Mouse (Mus musculus) thymus, postnatal 4 days (tissue): ENCODE measurements at regions not wholly inside any gene's neighbourhood (a gene's known extent, or its start where the extent isn't known, plus 50 kb on each side); places are given as distances from the start of the nearest gene placed in this dataset.
A peak's percentile ranks its signal among the peaks of the same experiment; 100 is the strongest.
"Not testable (repeated sequence)": the region's sequence is repeated elsewhere in the genome, so short reads cannot be mapped to it uniquely, and the experiment has no call there.

Source experiments
- DNase-seq: peaks from one replicate; pipeline ENCODE4 v3.0.0; 2021

- no peak for DNase-seq
Observed at GRCm38 (mm10) chr3:9132104-9132751, 477.7 kb downstream of the Zfp704 start.

GRCm38 (mm10) chr3:9131366-9131765, 478.5 kb downstream of the Zfp704 start:
- DNase-seq, result no peak

DNA sequence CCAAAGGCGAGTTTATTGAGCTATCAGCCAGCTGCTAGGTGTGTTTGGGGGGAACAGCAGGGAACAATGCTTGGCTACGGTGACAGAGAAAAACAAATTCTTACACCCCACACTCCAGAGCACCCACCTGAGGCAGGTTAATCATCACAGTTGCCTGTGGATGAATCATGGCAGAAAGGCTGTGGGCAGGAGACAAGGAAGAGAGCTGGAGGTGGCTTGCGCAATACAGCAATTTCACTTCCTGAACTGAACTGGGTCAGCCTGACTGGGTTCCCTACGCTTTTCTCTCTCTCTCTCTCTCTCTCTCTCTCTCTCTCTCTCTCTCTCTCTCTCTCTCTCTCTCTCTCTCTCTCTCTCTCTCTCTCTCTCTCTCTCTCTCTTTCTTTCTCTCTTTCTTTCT, 481.5 kb downstream of the Zfp704 start:
- no peak for DNase-seq

DNA sequence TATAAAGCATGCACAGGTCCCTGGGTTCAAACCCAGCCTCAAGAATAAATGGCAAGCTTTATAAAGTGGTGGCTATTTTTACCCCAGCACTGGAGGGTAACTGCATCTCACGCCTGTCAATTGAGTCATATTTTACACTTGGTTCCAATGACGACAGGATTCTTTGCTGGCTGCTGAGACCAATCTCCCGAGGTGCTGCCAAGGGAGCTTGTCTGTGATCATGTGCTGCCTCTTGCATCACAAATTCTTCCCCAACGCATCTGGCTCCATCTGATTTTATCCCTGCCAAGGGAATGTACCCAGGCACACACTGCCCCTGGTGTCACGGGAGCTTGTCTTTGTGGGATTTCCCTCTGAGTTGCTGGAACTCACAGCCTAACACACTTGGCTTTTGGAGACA, 486.8 kb downstream of the Zfp704 start:
- no peak for DNase-seq

DNA sequence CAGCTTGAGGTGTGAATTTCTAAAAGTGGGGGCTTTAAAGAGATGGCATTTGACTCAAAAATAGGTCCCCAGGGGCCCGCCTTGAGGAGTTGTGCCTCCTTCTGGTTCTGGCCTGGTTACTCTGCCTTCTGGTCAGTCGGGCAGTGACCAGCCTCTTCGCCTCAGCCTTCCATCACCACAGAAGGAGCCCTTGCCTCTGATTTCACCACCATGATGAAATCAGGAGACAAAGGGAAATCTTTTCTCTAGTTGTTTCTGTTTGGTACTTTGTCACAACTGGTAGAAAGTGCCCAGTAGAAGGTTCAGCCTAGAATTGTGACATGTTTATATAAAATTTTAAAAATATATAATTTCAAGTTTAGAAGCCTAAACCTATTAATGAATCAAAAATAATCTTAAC, 492.0 kb downstream of the Zfp704 start:
- no peak for DNase-seq

DNA sequence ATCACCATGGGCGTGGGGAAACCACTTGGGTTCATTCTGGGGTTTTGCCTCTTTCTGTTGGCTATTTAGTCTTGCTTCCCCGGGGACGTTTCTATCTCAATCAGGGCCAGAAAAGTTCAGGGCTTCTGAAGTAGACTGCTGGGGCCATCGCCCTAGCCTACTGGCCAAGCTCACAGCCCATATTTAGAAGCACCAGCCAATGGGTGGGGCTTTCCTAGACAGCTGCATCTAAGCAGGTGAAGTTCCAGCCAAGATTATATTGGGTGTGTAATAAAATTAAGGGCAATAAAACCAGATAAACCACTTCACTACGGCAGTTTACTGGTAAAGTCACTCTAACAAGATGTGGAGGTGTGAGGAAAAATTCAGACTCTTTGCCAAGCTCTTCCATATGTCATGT, 496.5 kb downstream of the Zfp704 start:
- DNase-seq, result no peak

DNA sequence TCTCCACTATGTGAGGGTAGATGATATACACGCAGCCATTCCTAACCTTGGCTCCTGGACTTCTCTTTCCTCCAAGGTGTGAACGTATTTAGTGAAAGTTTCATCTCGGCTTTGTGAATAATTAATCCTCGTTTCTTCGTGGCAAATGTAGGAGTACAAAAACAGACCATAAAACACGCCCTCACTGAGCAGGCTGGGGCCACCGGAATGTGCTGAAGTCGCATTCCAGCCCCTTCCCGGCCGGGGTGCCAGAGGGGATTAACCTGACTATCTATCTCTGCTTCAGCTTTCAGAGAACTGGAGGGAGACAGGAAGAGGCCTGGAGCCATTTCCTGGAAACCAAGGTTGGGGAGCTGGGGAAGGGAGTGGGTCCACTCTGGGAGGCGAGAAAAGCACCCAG, 499.1 kb downstream of the Zfp704 start:
- no peak for DNase-seq

GRCm38 (mm10) chr3:9109991-9110390, 499.9 kb downstream of the Zfp704 start:
- DNase-seq, result no peak

DNA sequence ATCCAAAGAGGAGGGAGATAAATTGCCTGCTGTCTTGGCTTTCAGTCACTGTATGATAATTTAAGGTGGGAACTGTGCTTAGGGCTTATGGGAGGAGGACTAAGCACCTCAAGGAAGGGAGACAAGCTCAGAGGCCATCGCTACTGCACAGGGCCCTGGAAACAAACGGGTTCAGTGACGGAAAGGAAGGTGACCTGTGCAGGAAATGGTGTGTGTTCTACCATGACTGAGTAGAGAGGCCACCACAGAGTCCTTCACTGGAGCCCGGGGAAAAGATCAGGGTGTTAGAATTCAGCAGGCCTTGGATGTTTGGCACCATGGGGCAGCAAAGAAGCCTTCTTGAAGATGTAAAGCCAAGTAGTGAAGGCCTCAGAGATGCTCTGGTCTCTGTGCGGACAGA, 500.4 kb downstream of the Zfp704 start:
- no peak for DNase-seq

GRCm38 (mm10) chr3:9107766-9108410, 502.0 kb downstream of the Zfp704 start:
- no peak for DNase-seq

GRCm38 (mm10) chr3:9105191-9105926, 504.5 kb downstream of the Zfp704 start:
- peak; percentile 14 for DNase-seq

GRCm38 (mm10) chr3:9103456-9103855, 506.4 kb downstream of the Zfp704 start:
- DNase-seq, result no peak

GRCm38 (mm10) chr3:9101240-9101639, 508.6 kb downstream of the Zfp704 start:
- DNase-seq, result no peak

- DNase-seq, result no peak
Observed at GRCm38 (mm10) chr3:9100761-9101160, 509.1 kb downstream of the Zfp704 start.

GRCm38 (mm10) chr3:9098441-9098840, 511.4 kb downstream of the Zfp704 start:
- DNase-seq, result no peak

DNA sequence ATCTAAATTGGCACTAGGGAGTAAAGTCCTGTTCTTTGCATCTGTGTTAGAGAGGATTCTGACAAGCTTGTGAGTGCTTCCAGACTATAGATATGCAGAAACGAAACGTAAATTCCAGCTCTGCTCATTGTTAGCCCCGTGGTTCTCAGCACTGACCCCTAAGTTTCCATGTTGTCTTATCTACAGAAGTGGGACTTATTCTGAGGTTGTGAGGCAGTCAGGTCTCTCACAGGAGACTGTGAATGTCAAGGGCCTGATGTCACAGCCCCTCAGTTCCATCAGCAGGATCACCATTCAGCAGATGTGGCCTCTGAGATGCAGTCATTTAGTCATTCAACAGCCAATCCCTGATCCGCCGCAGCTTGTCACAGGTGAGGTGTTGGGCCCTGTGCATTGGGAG, 525.8 kb downstream of the Zfp704 start:
- DNase-seq, result no peak

- DNase-seq, result no peak
Observed at GRCm38 (mm10) chr3:9082061-9082460, 527.8 kb downstream of the Zfp704 start.

DNA sequence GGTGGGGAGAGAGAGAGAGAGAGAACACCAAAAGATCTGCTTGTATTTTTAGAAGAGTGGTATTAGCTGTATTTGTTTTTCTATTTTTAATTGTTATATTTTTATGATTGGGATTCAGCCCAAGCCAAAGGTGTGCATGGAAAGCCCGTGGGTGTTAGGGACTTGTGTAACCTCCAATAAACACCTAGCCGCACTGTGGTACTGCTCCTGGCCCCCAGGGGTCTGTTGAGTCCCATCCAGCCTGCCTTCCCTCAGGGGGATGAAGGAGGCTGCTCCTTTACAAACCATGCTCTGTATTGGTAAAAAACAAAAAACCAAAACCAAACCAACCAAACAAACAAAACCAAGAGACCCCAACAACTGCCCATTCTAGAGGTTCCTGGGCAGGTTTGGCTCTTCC, 531.7 kb downstream of the Zfp704 start:
- no peak for DNase-seq

DNA sequence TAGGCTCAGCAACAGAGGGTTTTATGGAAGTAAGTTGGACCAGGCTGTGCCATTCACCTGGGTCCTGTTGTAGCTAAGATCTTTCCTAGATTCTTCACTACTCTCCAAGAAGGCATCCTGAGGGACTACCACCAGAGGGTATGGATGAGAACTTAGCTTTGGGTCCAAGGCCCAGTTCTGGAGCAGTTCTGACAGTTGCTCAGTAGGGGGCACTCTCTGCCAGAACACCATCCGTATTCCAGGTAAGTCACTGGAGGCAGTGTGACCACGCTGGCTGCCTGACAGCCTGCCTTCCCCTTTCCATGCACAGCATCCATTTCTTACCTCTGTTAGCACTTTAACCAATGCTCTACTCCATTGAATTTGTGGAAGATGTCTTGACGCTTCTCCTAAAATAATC, 533.2 kb downstream of the Zfp704 start:
- peak; percentile 56 for DNase-seq

DNA sequence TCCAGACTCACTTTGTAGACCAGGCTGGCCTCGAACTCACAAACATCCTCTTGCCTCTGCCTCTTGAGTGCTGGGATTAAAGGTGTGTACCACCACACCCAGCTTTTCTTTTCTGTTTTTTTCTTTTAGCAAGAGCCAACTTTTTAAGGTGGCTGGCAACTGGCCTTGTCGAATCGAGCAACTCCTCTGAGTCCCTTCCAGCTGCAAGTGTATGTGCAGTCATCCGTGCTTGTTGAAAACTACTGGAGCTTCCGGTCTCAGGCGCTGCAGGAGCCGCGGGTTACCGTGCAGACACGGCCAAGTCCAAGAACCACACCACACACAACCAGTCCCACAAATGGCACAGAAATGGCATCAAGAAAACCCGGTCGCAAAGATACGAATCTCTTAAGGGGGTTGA, 537.4 kb downstream of the Zfp704 start:
- DNase-seq, result not testable (repeated sequence)

GRCm38 (mm10) chr3:9067048-9067447, 542.8 kb downstream of the Zfp704 start:
- peak; percentile 90 for DNase-seq

- no peak for DNase-seq
Observed at GRCm38 (mm10) chr3:9066374-9066773, 543.5 kb downstream of the Zfp704 start.

GRCm38 (mm10) chr3:9065892-9066291, 544.0 kb downstream of the Zfp704 start:
- no peak for DNase-seq
